Comparison of ENCODE assay signal across 8 mouse cellular contexts in the genomic region with DNA sequence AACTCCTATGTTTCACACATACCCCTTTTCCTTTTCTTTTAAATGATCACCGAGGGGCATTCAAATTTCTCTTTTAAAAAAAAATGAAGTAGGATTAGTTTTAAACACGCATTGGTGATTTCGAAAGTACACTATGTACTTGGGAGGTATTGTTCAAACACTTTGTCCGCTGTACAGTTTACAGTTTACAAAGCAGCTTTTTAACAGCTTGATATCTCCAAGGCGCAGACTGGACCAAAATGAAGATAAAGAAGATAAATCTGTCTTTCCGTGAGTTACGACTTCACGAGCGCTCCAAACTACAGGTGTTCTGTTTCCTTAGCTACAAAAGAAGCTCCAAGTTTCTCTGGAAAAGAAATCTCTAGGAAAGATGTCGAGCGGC. TPM values are rescaled to one million over a fixed set of nuclear protein-coding genes. Genes with fewer than 3 reads are reported as not detected.
A peak's percentile ranks its signal among the peaks of the same experiment; 100 is the strongest.
DNase-seq lines count a peak whose midpoint lies in the region; ATAC-seq lines count a peak whose summit lies in the region.

No protein-coding gene starts in this region.

- no peaks in the 10 kb centered on the region for H3K4me1 ChIP-seq in kidney, embryonic 14.5 days (ENCODE audit: control insufficient read depth, insufficient read depth, low read length)
- peaks cover 24% of the 10 kb centered on the region for H3K4me1 ChIP-seq in brown adipose tissue, adult 24 weeks (ENCODE audit: control insufficient read depth, insufficient read depth, insufficient read length, low read length)
- peaks cover 8% of the 10 kb centered on the region for H3K4me1 ChIP-seq in midbrain, embryonic 14.5 days (ENCODE audit: control insufficient read depth, insufficient read depth, low read length)

- H3K27me3 ChIP-seq in kidney, embryonic 14.5 days (ENCODE audit: control insufficient read depth, insufficient read depth, low read length): no peaks in the 10 kb centered on the region
- H3K27me3 ChIP-seq in midbrain, embryonic 14.5 days (ENCODE audit: control insufficient read depth, insufficient read depth, low read length): no peaks in the 10 kb centered on the region

- no peak for DNase-seq in kidney, postnatal 25 days
- DNase-seq in midbrain, embryonic 14.5 days: no peak
- no peak for DNase-seq in cerebellum, adult 9-10 months
- no peak for DNase-seq in spleen, postnatal 10 days (ENCODE audit: low spot score in 2 of 2)
- no peak for DNase-seq in natural killer cell, adult 2 months (ENCODE audit: low spot score in 2 of 2)

- 21% methylated on average over 11 of the region's 11 CpGs for WGBS in kidney, embryonic 14.5 days
- 26% methylated on average over 11 of the region's 11 CpGs for WGBS in midbrain, embryonic 14.5 days

- H3K36me3 ChIP-seq in kidney, embryonic 14.5 days (ENCODE audit: control insufficient read depth, insufficient read depth, low read length): peaks cover 3% of the 10 kb centered on the region; the same call in 1 of the 2 replicates
- 0 out of 2 replicates have a peak, but pooled peaks cover 2% of the 10 kb centered on the region for H3K36me3 ChIP-seq in midbrain, embryonic 14.5 days (ENCODE audit: control insufficient read depth, insufficient read depth, low read length)

- H3K4me2 ChIP-seq in kidney, embryonic 14.5 days (replicated peaks; ENCODE audit: low read depth, low read length): peak overlapping the region; percentile 97
- peak overlapping the region; percentile 97 for H3K4me2 ChIP-seq in midbrain, embryonic 14.5 days (ENCODE audit: low read length)

- peak overlapping the region; percentile 78 for H3K4me3 ChIP-seq in kidney, embryonic 14.5 days (ENCODE audit: low read length)
- peak overlapping the region; percentile 74 for H3K4me3 ChIP-seq in brown adipose tissue, adult 24 weeks (ENCODE audit: insufficient read depth, low read depth, low read length)
- peak overlapping the region; percentile 70 for H3K4me3 ChIP-seq in midbrain, embryonic 14.5 days (replicated peaks; ENCODE audit: low read depth, low read length)

- no peaks in the 10 kb centered on the region for H3K9me3 ChIP-seq in kidney, embryonic 14.5 days (ENCODE audit: control insufficient read depth, low read length)
- no peaks in the 10 kb centered on the region for H3K9me3 ChIP-seq in midbrain, embryonic 14.5 days (ENCODE audit: control insufficient read depth, low read length)

- ATAC-seq in kidney, embryonic 14.5 days (ENCODE audit: low FRiP score, low TSS enrichment): no peak
- ATAC-seq in inflammation-experienced regulatory T-cells, adult 6 months: peak; percentile 5
- ATAC-seq in midbrain, embryonic 14.5 days (ENCODE audit: low FRiP score, low TSS enrichment): no peak

- H3K9ac ChIP-seq in kidney, embryonic 14.5 days (ENCODE audit: low read depth, low read length): peak overlapping the region; percentile 68
- H3K9ac ChIP-seq in midbrain, embryonic 14.5 days (replicated peaks; ENCODE audit: low read length): peak overlapping the region; percentile 60; the same call in 1 of the 2 replicates

- no peak overlapping the region for H3K27ac ChIP-seq in kidney, embryonic 14.5 days (ENCODE audit: low read depth, low read length)
- peak overlapping the region; percentile 95 for H3K27ac ChIP-seq in brown adipose tissue, adult 24 weeks (replicated peaks; ENCODE audit: low read depth, low read length)
- H3K27ac ChIP-seq in midbrain, embryonic 14.5 days (replicated peaks; ENCODE audit: low read depth, low read length): no peak overlapping the region

RNA-seq across cellular contexts. Expression of gene Pex11a, which starts 0.7 kb away (rescaled TPM):
- 7.4 and 8.0 TPM in 2 replicates for polyA plus RNA-seq in kidney, embryonic 14.5 days (2014; fragmentation: Nextera tagmentation; extraction: Ambion mirVana)
- polyA plus RNA-seq in brown adipose tissue, adult 24 weeks (2012; ENCODE audit: insufficient read depth, insufficient read length, missing spikeins): 71.2 and 78.9 TPM in 2 replicates
- polyA plus RNA-seq in inflammation-experienced regulatory T-cells, adult 6 months (2017; shearing (Covaris generic)): 1 to 10 TPM; 2.1 to 5.1 (median 3.1) TPM
- polyA plus RNA-seq in midbrain, embryonic 14.5 days (2014; fragmentation: Nextera tagmentation; extraction: Ambion mirVana): 10.1 and 11.4 TPM in 2 replicates

RNA-seq across cellular contexts. Expression of gene Wdr93, which starts 0.7 kb away (rescaled TPM):
- polyA plus RNA-seq in kidney, embryonic 14.5 days (2014; fragmentation: Nextera tagmentation; extraction: Ambion mirVana): 0.32 and 0.36 TPM in 2 replicates
- polyA plus RNA-seq in brown adipose tissue, adult 24 weeks (2012; ENCODE audit: insufficient read depth, insufficient read length, missing spikeins): 5.8 and 6.6 TPM in 2 replicates
- under 1 TPM in 1 of 3 experiments, not detected in 2; 0.25 TPM for polyA plus RNA-seq in inflammation-experienced regulatory T-cells, adult 6 months (2017; shearing (Covaris generic))
- polyA plus RNA-seq in midbrain, embryonic 14.5 days (2014; fragmentation: Nextera tagmentation; extraction: Ambion mirVana): 0.14 TPM in 1 of 2 replicates, not detected in the other

RNA-seq across cellular contexts. Expression of gene Plin1, which starts 9.6 kb away (rescaled TPM):
- 0.07 TPM in 1 of 2 replicates, not detected in the other for polyA plus RNA-seq in kidney, embryonic 14.5 days (2014; fragmentation: Nextera tagmentation; extraction: Ambion mirVana)
- polyA plus RNA-seq in brown adipose tissue, adult 24 weeks (2012; ENCODE audit: insufficient read depth, insufficient read length, missing spikeins): 1,266 and 1,376 TPM in 2 replicates
- under 1 TPM in 1 of 3 experiments, not detected in 2; 0.79 TPM for polyA plus RNA-seq in inflammation-experienced regulatory T-cells, adult 6 months (2017; shearing (Covaris generic))
- polyA plus RNA-seq in midbrain, embryonic 14.5 days (2014; fragmentation: Nextera tagmentation; extraction: Ambion mirVana): 0.13 and 1.1 TPM in 2 replicates

RNA-seq across cellular contexts. Expression of gene Kif7, which starts 26.7 kb away (rescaled TPM):
- 3.7 and 5.9 TPM in 2 replicates for polyA plus RNA-seq in kidney, embryonic 14.5 days (2014; fragmentation: Nextera tagmentation; extraction: Ambion mirVana)
- 0.40 and 0.58 TPM in 2 replicates for polyA plus RNA-seq in brown adipose tissue, adult 24 weeks (2012; ENCODE audit: insufficient read depth, insufficient read length, missing spikeins)
- under 1 TPM; 0.20 to 0.55 (median 0.31) TPM for polyA plus RNA-seq in inflammation-experienced regulatory T-cells, adult 6 months (2017; shearing (Covaris generic))
- polyA plus RNA-seq in midbrain, embryonic 14.5 days (2014; fragmentation: Nextera tagmentation; extraction: Ambion mirVana): 1.8 and 2.4 TPM in 2 replicates

RNA-seq across cellular contexts. Expression of gene Mesp1, which starts 51.3 kb away (rescaled TPM):
- polyA plus RNA-seq in kidney, embryonic 14.5 days (2014; fragmentation: Nextera tagmentation; extraction: Ambion mirVana): not detected in 2 replicates
- polyA plus RNA-seq in brown adipose tissue, adult 24 weeks (2012; ENCODE audit: insufficient read depth, insufficient read length, missing spikeins): not detected in 2 replicates
- not detected for polyA plus RNA-seq in inflammation-experienced regulatory T-cells, adult 6 months (2017; shearing (Covaris generic))
- polyA plus RNA-seq in midbrain, embryonic 14.5 days (2014; fragmentation: Nextera tagmentation; extraction: Ambion mirVana): 0.23 and 0.33 TPM in 2 replicates

Comparison
In these comparisons a context has a peak if more than half of its experiments do, and no peak if none do; other contexts are left out.
1. RNA of gene Plin1, which starts 9.6 kb away (polyA plus RNA-seq): 1,266 to 1,376 TPM in brown adipose tissue, adult 24 weeks; 0.13 to 1.1 TPM in midbrain, embryonic 14.5 days, 0.79 TPM in inflammation-experienced regulatory T-cells, adult 6 months and 0.07 TPM in kidney, embryonic 14.5 days; every median in the first group is over 100 times any median in the second.
2. Peak in every context shown above with its lines, with median percentiles within 50 percentile points of each other: H3K4me3 ChIP-seq.